Mouse (Mus musculus) left cerebral cortex, adult 18-20 months (tissue): ENCODE measurements around the gene Lyl1. TPM values are rescaled to one million over a fixed set of nuclear protein-coding genes. Genes with fewer than 3 reads are reported as not detected.
A peak's percentile ranks its signal among the peaks of the same experiment; 100 is the strongest.
"Not testable (repeated sequence)": the region's sequence is repeated elsewhere in the genome, so short reads cannot be mapped to it uniquely, and the experiment has no call there.

ENCODE experiments used
- DNase-seq, 2 experiments: peaks; one replicate each; pipeline ENCODE4 v3.0.0; 2021 to 2022; ENCODE audit warnings: low spot score in 2 of 2, mixed read lengths in 1 of 2
- total RNA-seq, 2 experiments: library from RNA; stranded (reverse); gene quantifications; 2 replicates each; pipeline ENCODE4 v1.2.3; 2021

Lyl1 gene
- total RNA-seq, 2 experiments from 2014 or later, result 2.6 TPM

GRCm38 (mm10) chr8:84668081-84668480 lies 33.2 kb upstream of the Lyl1 start:
- no peak for DNase-seq

- DNase-seq, result no peak
These were observed 32.3 kb upstream of the Lyl1 start for GRCm38 (mm10) chr8:84668731-84669485.

- not testable (repeated sequence) for DNase-seq
These were observed 30.8 kb upstream of the Lyl1 start for GRCm38 (mm10) chr8:84670295-84671006.

GRCm38 (mm10) chr8:84677305-84677704 lies 24.0 kb upstream of the Lyl1 start:
- DNase-seq, result no peak

GRCm38 (mm10) chr8:84681476-84681875 lies 19.8 kb upstream of the Lyl1 start:
- no peak for DNase-seq

- no peak for DNase-seq
These were observed 19.0 kb upstream of the Lyl1 start for GRCm38 (mm10) chr8:84682257-84682656.

- DNase-seq, result no peak
These were observed 16.7 kb upstream of the Lyl1 start for GRCm38 (mm10) chr8:84684537-84684936.

GRCm38 (mm10) chr8:84686191-84687002 lies 14.9 kb upstream of the Lyl1 start, which contains the start of gene Trmt1:
TSS of gene Trmt1 (plus strand) at chr8:84686307.
- DNase-seq, result peak in 1 of 2 experiments; percentile 42

GRCm38 (mm10) chr8:84687003-84687704 lies 14.1 kb upstream of the Lyl1 start:
- no peak for DNase-seq

GRCm38 (mm10) chr8:84687705-84688100 lies 13.6 kb upstream of the Lyl1 start, which contains the start of gene Nacc1:
TSS of gene Nacc1 (minus strand) at chr8:84687862.
- peak; percentile 82 to 90 for DNase-seq

GRCm38 (mm10) chr8:84689091-84689915 lies 12.0 kb upstream of the Lyl1 start:
- DNase-seq, result peak; percentile 93

GRCm38 (mm10) chr8:84693332-84693731 lies 7.9 kb upstream of the Lyl1 start:
- DNase-seq, result no peak

- DNase-seq, result no peak
These were observed 6.1 kb upstream of the Lyl1 start for GRCm38 (mm10) chr8:84695140-84695539.

GRCm38 (mm10) chr8:84697166-84698130 lies 3.8 kb upstream of the Lyl1 start:
- DNase-seq, result no peak

GRCm38 (mm10) chr8:84698288-84698687 lies 3.0 kb upstream of the Lyl1 start:
- no peak for DNase-seq

GRCm38 (mm10) chr8:84698929-84699401 lies 2.3 kb upstream of the Lyl1 start:
- DNase-seq, result no peak

- peak; percentile 66 to 69 for DNase-seq
These were observed 1.4 kb upstream of the Lyl1 start for GRCm38 (mm10) chr8:84699861-84700322.

- DNase-seq, result no peak
These were observed 731 bp upstream of the Lyl1 start for GRCm38 (mm10) chr8:84700526-84700925.

- DNase-seq, result no peak
These were observed 1.3 kb downstream of the Lyl1 start for GRCm38 (mm10) chr8:84702561-84702960.
